Mouse (Mus musculus) testis, adult 2 months (tissue): ENCODE results near the gene Cep55. TPM values are rescaled to one million over a fixed set of nuclear protein-coding genes. Genes with fewer than 3 reads are reported as not detected.

Experiments used
- H3K27ac ChIP-seq: fragments of 200-500 bp; 2 replicates; pipeline ENCODE4 v1.5.1; 2012; ENCODE audit warnings: low read depth, low read length; ENCODE audit not compliant: control insufficient read depth, insufficient read depth
- H3K27me3 ChIP-seq: fragments of 200-500 bp; 2 replicates; pipeline ENCODE4 v1.6.1; 2012; ENCODE audit warnings: mild to moderate bottlenecking, low read length, moderate library complexity; ENCODE audit not compliant: control insufficient read depth, insufficient read depth
- H3K36me3 ChIP-seq: fragments of 200-500 bp; 2 replicates; pipeline ENCODE4 v1.6.1; 2012; ENCODE audit warnings: mild to moderate bottlenecking, low read length; ENCODE audit not compliant: control insufficient read depth, insufficient read depth
- H3K4me1 ChIP-seq: fragments of 200-500 bp; 2 replicates; pipeline ENCODE4 v1.6.1; 2012; ENCODE audit warnings: low read length; ENCODE audit not compliant: control insufficient read depth, insufficient read depth
- H3K4me3 ChIP-seq: fragments of 200-500 bp; 2 replicates; pipeline ENCODE4 v1.5.1; 2012; ENCODE audit warnings: low read depth, mild to moderate bottlenecking, low read length, moderate library complexity, mixed read lengths; ENCODE audit not compliant: control insufficient read depth
- CTCF ChIP-seq: fragments of 200-500 bp; IDR thresholded peaks from 2 replicates; pipeline ENCODE4 v1.5.1; 2012; ENCODE audit warnings: low read depth, mild to moderate bottlenecking, inconsistent platforms, low read length, moderate library complexity; ENCODE audit not compliant: control insufficient read depth, insufficient read depth, insufficient replicate concordance
- POLR2A ChIP-seq: fragments of 200-500 bp; IDR thresholded peaks from 2 replicates; pipeline ENCODE4 v1.6.1; 2012; ENCODE audit warnings: low read depth, mild to moderate bottlenecking, inconsistent platforms, low read length, moderate library complexity; ENCODE audit not compliant: control insufficient read depth
- polyA plus RNA-seq: library from polyadenylated mRNA; depleted of rRNA; stranded (reverse); fragments of >200 nt; gene quantifications from 2 replicates; pipeline ENCODE4 v1.2.3, GENCODE M21; 2012

Cep55 gene
- polyA plus RNA-seq, 1 experiment, result 11.6 TPM

DNA sequence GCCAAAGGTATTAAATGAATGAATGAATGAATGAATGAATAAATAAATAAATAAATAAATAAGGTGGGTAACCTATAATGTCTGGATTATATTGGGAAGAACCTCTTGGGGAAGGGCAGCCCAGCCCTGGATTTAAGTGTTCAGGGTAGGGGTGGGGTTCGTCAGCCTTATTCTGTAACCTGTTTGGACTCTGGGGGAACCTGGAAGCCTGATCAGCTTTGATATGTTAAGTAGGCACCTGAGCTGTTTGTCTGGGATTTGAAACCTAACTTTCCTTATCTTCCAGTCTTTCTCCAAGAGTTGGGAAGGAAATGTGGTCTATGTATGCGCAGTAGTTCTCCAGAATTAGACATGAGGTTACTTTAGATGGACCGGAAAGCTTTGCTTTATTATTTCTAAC, 8.4 kb downstream of the Cep55 start:
- Histone ChIP-seq H3K4me1 (no peaks in the 10 kb centered on the region), H3K36me3 (peaks cover 2% of the 10 kb centered on the region; the same call in 1 of the 2 replicates), H3K27ac (no peak overlapping the region), H3K4me3 (no peak overlapping the region), H3K27me3 (no peaks in the 10 kb centered on the region)
- no peak for TF ChIP-seq POLR2A
- no peak for TF ChIP-seq CTCF

DNA sequence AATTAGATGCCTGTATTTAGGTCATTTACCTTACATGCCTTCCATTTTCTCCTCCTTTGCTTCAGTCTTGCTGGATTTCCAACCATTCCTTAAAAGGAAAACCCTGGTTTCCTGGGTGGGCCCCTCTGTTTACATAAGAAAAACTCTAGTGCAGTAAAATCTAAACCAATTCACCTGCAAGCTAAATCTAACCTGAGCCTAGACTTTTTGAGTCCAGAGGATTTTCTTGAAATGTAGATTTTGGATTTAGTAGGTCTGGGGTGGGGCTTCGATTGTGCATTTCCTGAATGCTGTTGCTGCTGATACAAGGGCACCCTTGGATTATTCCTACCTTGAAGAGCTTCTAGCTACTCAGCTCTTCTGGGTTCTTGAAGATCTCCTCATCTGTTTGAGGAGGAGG, 9.2 kb downstream of the Cep55 start:
- H3K27me3 ChIP-seq, result no peaks in the 10 kb centered on the region
- H3K4me3 ChIP-seq, result no peak overlapping the region
- H3K27ac ChIP-seq, result no peak overlapping the region
- H3K36me3 ChIP-seq, result peaks cover 2% of the 10 kb centered on the region; the same call in 1 of the 2 replicates
- no peaks in the 10 kb centered on the region for H3K4me1 ChIP-seq
- TF ChIP-seq POLR2A, result no peak

DNA sequence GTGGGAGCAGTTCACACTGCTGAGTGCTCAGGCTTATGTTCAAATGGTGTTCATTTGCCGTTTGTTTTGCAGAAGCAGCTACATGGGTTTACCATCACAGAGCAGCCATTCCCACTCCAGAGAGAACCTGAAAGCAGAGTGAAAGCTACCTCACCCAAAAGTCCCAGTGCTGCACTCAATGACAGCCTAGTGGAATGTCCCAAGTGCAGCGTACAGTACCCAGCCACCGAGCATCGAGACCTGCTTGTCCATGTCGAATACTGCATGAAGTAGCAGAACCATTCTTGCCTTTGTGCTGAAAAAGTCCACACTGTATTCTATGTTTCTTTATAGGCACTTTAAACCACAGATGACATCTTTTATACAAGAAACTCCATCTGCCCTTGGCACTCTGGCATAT, 18.4 kb downstream of the Cep55 start:
- Histone ChIP-seq H3K36me3 (peaks cover 1% of the 10 kb centered on the region; the same call in 1 of the 2 replicates), H3K4me1 (no peaks in the 10 kb centered on the region), H3K4me3 (no peak overlapping the region), H3K27ac (no peak overlapping the region), H3K27me3 (no peaks in the 10 kb centered on the region)
- TF ChIP-seq CTCF, result no peak
- TF ChIP-seq POLR2A, result no peak

DNA sequence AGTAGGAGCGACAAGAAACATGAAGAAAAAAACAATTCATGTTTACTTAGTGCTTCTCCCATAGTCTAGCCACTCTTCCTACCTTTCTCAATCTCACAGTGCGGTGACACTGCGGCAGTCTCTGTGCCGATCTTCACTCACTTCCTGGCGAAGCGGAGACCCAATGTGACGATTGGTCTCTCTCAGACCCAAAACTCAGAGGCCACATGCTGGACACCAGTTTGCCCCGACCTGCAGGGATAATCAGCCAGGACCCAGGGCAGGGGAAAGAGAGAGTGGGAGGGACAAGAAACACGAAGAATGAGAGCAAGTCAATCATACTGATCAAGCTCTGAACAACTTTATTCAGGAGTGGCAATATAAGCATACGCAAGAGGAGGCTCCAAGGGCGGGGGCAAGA, 20.2 kb downstream of the Cep55 start:
- H3K4me3 ChIP-seq, result no peak overlapping the region
- peaks cover 1% of the 10 kb centered on the region; the same call in 1 of the 2 replicates for H3K36me3 ChIP-seq
- H3K27ac ChIP-seq, result no peak overlapping the region
- no peaks in the 10 kb centered on the region for H3K27me3 ChIP-seq
- no peak for TF ChIP-seq POLR2A
- no peaks in the 10 kb centered on the region for H3K4me1 ChIP-seq

DNA sequence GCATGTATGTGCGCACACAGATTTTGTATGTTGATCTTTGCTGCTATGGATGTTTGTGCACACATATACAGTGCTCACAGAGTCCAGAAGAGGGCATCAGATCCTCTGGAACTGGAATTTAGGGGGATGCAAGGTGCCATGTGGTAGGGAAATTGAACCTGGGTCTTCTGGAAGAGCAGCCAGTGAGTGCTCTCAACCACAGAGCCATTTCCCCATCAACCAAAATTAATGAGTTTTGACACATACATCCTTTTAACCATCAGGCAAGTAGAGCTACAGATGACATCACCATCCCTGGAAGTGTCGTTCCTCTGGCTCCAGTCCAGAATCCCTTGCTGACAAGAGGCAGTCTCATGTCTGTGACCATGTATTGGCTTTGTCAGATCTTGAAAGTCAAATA, 21.4 kb downstream of the Cep55 start:
- H3K4me3 ChIP-seq, result no peak overlapping the region
- no peaks in the 10 kb centered on the region for H3K27me3 ChIP-seq
- H3K4me1 ChIP-seq, result no peaks in the 10 kb centered on the region
- TF ChIP-seq CTCF, result no peak
- no peak for TF ChIP-seq POLR2A
- H3K36me3 ChIP-seq, result no peaks in the 10 kb centered on the region; the same call in 1 of the 2 replicates
- no peak overlapping the region for H3K27ac ChIP-seq

DNA sequence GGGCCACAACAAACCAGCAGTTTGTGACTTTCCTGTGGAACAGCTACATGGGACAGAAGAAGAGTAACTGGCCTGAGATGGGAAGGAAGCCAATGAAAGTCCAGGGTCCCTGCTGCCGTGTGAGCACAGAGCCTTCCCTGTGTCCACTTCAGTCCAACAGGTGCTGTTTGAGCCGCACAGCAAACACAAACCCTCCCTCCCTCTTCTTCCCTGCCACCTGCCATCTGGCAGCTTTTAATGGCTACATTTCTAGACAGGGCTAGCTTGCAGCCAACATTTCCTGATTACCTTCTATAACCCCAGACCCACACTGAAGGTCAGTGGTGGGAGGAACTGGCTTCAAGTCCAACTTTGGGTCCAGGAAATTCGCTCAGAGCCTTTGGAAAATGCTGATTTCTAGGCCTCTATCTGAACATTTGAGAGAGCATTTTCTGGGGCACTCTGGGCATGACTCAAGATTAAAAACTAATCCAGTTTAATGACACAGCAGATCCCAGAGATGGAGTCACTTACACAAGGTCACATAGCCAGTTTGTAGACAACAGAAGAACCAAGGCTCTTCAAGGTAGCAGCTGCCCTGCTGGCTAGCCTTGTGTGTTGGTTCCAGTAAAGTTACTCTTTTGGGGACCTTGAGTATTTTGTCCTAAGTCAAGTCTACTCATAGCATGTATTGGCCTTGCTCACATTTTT, 23.2 kb downstream of the Cep55 start:
- no peak overlapping the region for H3K27ac ChIP-seq
- H3K27me3 ChIP-seq, result no peaks in the 10 kb centered on the region
- TF ChIP-seq CTCF (no peak), POLR2A (no peak)
- no peaks in the 10 kb centered on the region for H3K4me1 ChIP-seq
- no peak overlapping the region for H3K4me3 ChIP-seq
- no peaks in the 10 kb centered on the region; the same call in 1 of the 2 replicates for H3K36me3 ChIP-seq

DNA sequence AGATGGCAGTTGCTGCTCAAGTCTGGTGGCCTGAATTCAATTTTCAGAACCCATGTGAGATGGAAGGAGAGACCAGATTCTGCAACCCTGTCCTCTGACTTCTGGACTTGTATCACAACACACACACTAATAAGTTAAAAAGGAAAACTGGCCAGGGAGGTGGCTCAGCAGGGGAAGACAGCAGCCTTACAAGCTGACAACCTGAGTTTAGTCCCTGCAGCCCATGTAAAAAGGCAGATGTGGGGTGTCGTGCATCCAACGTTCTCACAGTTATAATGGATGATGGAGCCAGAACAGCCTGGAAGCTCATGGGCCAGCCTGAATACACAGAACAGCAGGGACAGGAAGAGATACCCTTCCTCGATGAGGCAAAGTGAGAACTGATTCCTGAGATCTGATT, 26.6 kb downstream of the Cep55 start:
- Histone ChIP-seq H3K36me3 (no peaks in the 10 kb centered on the region), H3K4me1 (no peaks in the 10 kb centered on the region), H3K4me3 (no peak overlapping the region), H3K27me3 (no peaks in the 10 kb centered on the region), H3K27ac (no peak overlapping the region)
- TF ChIP-seq CTCF, result no peak

DNA sequence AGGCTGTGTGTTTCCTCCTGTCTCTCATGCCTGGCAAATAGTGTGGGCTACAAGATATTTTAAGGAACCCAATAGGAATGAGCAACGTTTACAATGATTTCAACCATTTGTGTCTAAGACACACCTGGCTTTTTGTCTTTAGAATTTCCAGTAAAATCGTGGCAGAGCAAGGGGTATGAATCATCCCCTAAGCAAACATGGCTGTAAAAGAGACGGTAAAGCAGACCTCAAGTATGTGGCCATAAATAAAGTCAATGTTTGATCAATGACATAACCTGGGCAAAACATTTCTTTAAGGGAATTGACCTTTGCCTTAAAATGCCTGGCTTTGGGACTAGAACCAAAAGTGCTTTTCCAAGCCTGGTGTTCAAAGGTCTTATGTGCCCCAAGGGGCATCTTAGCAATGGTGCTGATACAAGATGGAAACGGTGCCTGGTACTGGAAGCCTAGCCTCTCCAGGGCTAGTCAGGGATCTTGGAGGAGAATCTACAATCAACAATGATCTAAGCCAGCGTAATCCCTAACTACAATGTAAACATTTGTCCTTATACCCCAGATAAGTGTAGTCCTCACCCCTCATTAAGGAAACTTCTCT, 28.2 kb downstream of the Cep55 start:
- TF ChIP-seq CTCF, result no peak
- TF ChIP-seq POLR2A, result no peak
- no peaks in the 10 kb centered on the region for H3K27me3 ChIP-seq
- no peak overlapping the region for H3K27ac ChIP-seq
- no peaks in the 10 kb centered on the region for H3K4me1 ChIP-seq
- no peaks in the 10 kb centered on the region for H3K36me3 ChIP-seq
- H3K4me3 ChIP-seq, result no peak overlapping the region
